Mouse (Mus musculus): ENCODE data around the gene Foxl1.
A peak's percentile ranks its signal among the peaks of the same experiment; 100 is the strongest.

Foxl1 gene

DNA sequence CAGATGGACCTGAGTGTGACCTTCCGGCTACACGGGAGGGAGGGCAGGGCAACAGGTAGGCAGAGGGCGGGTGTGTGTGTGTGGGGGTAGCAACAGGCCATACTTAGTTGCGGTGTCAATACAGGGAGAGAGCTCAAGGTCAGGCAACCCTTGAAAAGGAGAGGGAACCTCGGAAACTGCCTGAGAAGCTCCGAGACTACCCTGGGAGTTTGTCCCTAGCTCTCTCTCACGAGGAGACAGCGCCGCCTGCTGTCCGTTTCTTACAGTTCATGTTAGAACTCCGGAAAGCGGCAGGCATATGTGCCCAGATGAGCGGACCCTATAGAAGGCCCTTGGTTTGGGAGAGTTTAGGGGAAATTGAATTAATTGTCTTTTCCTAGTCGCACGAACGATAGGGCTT lies 35.1 kb upstream of the Foxl1 start:
- DNase-seq (ENCODE audit: low read depth, low spot score): peak; percentile 78

- no peak for DNase-seq (ENCODE audit: low read depth, low spot score)
These were observed 34.2 kb upstream of the Foxl1 start for GRCm38 (mm10) chr8:121093496-121093895.

DNA sequence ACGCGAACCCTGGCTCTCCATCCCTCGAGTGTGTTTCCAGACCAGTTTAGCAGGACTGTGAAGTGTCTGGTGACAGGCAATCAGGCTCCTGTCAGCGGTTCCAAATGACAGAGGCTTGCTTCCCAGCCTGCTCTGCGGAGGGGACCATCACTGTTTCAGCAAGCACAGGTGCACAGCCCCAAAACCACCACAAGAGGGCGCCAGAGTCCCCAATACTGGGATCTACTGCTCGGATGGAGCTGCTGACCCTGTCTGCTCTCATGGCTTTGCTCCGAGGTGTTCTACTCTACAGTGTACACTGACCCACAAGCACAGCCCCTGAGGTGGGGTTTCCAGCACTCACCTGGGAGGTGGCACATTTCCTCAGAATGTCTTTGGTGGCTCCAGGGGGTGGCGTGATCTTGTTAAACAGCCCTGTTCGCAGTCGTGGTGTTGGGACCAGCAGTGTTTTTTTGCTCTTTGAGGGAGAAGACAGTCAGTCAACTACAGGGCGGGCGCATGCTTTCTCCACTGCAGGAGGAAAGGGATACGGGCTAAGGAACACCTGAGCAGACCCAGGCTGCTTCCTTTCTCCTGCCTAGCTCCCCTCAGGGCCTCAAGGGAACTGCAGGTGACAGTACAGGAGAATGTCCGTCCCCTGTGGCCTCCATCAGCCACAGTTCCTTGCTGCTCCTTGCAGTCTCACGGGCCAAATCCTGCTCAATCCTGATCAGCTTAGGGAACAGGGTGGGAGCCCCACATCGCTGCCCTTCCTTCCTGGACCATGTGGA lies 23.5 kb upstream of the Foxl1 start:
- DNase-seq (ENCODE audit: low read depth, low spot score): peak; percentile 78

- peak; percentile 94 for DNase-seq (ENCODE audit: low read depth, low spot score)
These were observed 19.8 kb upstream of the Foxl1 start, which contains the start of gene Mthfsd for GRCm38 (mm10) chr8:121107668-121108656. Gene Mthfsd, minus strand, starts transcription at chr8:121108392.

DNA sequence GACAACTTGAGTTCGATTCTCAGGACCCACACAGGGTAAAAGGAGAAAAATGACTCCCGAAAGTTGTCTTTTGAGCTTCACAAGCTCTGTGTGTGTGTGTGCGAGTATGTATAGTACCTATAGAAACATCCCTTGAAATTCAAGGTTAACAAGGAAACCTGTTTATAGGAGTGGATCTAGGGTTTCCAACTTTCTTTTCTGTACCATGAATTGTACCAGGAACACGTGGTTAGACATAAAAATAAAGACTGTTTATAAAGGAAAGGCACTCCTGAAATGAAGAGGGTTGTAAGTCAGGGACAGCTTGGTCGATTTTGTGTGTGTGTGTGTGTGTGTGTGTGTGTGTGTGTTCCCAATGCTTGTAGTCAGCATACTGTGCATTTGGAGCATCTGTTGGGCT lies 19.1 kb upstream of the Foxl1 start:
- no peak for DNase-seq (ENCODE audit: low read depth, low spot score)

DNA sequence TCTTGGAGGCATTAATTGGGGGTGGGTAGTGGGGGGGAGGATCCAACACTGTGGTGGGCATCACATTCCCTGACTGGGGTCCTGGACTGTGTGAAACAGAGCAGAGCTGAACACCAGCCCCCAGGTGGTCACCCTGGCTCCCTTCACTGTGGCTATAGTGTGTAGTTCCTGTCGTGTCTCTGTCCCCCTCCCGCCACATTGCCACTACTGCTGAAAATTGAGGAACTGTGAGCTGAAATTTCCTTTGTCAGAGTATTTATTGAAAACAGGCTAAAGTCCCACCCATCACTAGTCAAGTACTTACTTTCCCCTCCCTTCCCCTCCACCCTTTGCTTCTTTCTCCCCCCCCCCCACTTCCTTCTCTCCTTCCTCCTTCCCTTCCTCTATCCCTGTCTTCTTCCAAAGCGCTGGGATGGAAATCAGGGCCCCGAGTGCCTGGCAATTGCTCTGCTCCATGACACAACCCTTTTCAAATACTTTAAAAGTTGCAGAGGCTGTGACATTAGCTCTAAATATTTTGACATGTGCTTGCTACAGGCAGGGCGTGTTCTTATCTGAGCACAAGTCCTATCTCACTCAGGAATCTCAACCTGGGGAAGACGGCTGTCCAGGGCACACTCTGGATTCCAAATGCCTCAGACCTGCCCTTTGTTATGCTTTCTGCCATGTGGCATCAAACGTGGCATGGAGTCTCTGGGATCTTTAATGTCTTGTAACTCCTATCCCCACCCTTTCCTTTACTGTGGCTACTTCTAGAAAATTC lies 16.4 kb upstream of the Foxl1 start:
- DNase-seq (ENCODE audit: low read depth, low spot score): no peak

- DNase-seq (ENCODE audit: low read depth, low spot score): peak; percentile 92
These were observed 14.5 kb upstream of the Foxl1 start for GRCm38 (mm10) chr8:121113261-121113660.

- no peak for DNase-seq (ENCODE audit: low read depth, low spot score)
These were observed 12.6 kb upstream of the Foxl1 start for GRCm38 (mm10) chr8:121115136-121115535.

- no peak for DNase-seq (ENCODE audit: low read depth, low spot score)
These were observed 11.8 kb upstream of the Foxl1 start, which contains the start of gene Foxc2 for GRCm38 (mm10) chr8:121115948-121116347. Gene Foxc2, plus strand, starts transcription at chr8:121116171.

- DNase-seq (ENCODE audit: low read depth, low spot score): no peak
These were observed 11.1 kb upstream of the Foxl1 start for GRCm38 (mm10) chr8:121116591-121117185.

DNA sequence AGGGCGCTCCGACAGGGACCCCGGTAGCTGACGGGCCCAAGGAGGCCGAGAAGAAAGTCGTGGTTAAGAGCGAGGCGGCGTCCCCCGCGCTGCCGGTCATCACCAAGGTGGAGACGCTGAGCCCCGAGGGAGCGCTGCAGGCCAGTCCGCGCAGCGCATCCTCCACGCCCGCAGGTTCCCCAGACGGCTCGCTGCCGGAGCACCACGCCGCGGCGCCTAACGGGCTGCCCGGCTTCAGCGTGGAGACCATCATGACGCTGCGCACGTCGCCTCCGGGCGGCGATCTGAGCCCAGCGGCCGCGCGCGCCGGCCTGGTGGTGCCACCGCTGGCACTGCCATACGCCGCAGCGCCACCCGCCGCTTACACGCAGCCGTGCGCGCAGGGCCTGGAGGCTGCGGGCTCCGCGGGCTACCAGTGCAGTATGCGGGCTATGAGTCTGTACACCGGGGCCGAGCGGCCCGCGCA lies 10.5 kb upstream of the Foxl1 start:
- DNase-seq (ENCODE audit: low read depth, low spot score): no peak

GRCm38 (mm10) chr8:121117906-121118305 lies 9.8 kb upstream of the Foxl1 start:
- DNase-seq (ENCODE audit: low read depth, low spot score): no peak

- no peak for DNase-seq (ENCODE audit: low read depth, low spot score)
These were observed 8.9 kb upstream of the Foxl1 start for GRCm38 (mm10) chr8:121118634-121119420.

GRCm38 (mm10) chr8:121119635-121120455 lies 7.9 kb upstream of the Foxl1 start:
- no peak for DNase-seq (ENCODE audit: low read depth, low spot score)

- no peak for DNase-seq (ENCODE audit: low read depth, low spot score)
These were observed 7.0 kb upstream of the Foxl1 start for GRCm38 (mm10) chr8:121120456-121121419.

DNA sequence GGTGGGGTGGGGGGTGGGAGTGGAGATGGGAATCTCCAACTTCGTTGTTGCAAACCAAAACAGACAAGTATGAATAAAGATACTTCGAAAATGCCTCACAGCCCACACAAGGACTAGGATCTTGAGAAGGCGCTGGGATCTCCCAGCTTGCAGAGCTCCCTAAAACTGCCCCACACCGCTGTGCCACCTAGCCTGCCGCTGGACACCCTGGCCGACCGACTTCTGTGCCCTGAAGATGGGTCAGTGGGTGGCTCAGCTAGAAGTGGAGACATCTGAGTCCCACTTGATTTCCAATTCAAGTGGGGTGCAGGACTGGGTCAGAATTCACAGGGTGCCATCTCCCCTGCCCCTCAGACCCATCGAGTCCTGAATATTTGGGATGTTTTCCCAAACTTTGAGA lies 6.0 kb upstream of the Foxl1 start:
- no peak for DNase-seq (ENCODE audit: low read depth, low spot score)

DNA sequence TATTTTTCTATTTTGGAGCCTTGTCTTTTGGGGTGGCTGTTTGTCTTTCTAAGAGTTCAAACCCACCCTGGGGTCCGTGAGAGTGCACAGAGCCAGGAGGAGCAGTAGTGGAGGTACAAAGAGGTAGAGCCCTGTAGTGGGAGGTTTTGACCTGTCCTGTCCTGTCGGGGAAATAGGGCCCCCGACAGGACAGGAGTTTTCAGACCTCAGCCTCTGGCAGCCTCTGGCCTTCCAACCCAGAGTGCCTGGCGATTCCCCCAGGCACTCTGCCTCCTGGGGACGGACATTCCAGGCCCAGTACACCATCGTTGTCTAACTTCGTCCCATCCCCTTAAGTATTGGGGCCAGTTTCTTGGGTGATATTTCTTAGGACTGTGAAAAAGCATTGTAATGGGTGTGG lies 5.4 kb upstream of the Foxl1 start:
- no peak for DNase-seq (ENCODE audit: low read depth, low spot score)

GRCm38 (mm10) chr8:121123113-121123512 lies 4.6 kb upstream of the Foxl1 start:
- DNase-seq (ENCODE audit: low read depth, low spot score): no peak

All from retina, postnatal 7 days (tissue).